Mouse (Mus musculus): ENCODE data around the gene Thrap3.

DNA sequence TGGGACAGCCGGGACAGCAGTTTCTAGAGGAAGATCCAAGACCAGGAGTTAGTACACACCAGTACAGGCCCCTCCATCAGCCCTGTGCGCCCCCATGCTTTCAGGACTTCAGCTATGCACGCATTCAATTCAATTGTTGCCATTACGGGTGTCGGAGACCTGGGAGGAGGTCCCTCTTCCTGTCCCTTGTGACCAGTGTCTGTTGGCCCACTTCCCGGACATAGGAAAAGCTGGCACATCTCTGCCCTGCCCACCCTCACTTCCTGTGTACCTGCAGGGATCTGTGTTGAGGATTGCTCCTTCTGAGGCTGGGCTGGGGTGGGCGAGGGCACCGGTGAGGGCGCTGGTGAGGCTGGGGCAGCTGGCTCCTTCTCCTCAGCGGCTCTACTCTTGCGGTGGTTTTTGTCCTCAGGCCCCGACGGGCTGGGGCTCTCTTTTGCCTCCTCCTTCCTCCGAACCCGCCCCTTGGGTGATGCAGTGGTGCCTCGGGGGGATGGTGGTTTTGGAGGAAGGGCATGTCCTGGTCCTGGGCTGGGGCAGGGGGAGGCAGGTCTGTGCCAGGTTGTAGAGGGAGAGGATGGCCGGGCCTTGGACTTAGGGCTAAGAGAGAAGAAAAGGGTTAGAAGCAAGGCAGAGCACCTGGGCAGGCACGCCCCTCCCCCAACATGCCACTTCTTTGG is 32.1 kb upstream of the Thrap3 start:
- TF ChIP-seq EP300 (IDR thresholded peaks at IDR 0.05; ENCODE audit: insufficient read depth, low read depth, low read length) (no peak), CTCF (IDR thresholded peaks at IDR 0.05) (no peak)
